Mouse (Mus musculus): ENCODE measurements around the gene 4930579F01Rik.
"Not testable (repeated sequence)": the region's sequence is repeated elsewhere in the genome, so short reads cannot be mapped to it uniquely, and the experiment has no call there.

Gene 4930579F01Rik

GRCm38 (mm10) chr3:138143315-138144059 lies 50.1 kb downstream of the 4930579F01Rik start, which contains the start of gene Trmt10a:
Trmt10a (plus strand) TSS chr3:138143448.
- peak; percentile 99 for DNase-seq

DNA sequence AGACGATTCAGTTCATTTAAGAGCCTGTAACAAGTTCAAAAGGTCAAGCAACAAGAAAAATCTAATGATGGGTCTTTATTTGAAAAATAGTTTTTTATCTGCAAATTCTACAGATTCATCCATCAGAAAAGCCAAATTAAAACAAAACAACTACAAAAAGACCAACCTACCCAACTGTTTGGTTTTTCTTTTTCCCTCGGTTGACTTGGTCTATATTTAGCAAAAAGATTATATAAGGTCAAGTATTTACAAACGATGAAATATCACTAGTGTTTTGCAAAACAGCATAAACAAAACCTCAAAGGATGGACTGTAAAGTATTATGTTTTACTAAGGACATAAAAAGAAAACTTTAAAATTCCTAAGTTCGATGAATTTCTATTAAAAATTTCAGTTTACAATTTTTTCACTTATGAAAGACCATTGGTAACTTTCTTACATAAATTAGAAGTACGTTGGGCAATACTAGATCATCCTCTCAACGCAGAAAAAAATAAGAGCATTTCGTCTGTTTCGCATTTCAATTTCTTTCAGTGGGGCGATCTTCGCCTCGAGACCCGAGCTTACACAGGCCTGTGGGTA lies 50.8 kb downstream of the 4930579F01Rik start:
- no peak for DNase-seq

- DNase-seq, result peak; percentile 26 to 32
Observed at GRCm38 (mm10) chr3:138142052-138142732, 51.4 kb downstream of the 4930579F01Rik start.

DNA sequence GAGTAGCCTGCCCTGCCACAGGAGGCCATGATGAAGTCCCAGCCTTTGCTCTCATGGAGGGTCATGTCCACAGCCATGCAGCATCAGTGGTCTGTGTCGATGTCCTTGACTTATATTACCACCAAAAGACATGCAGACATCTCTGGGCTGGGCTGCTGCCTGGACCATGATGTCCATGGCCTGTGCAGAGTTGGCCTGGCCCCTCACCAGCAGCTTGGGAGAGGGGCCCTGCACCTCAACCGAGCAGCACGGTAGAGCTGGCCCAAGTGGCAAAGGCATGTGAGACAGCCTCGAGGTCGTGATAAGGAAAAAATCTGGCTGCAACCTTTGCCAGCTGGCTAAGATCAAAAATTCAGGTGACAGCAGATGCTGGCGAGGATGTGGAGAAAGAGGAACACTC lies 54.0 kb downstream of the 4930579F01Rik start:
- no peak for DNase-seq

- not testable (repeated sequence) for DNase-seq
Observed at GRCm38 (mm10) chr3:138138146-138138545, 55.5 kb downstream of the 4930579F01Rik start.

GRCm38 (mm10) chr3:138134528-138134927 lies 59.1 kb downstream of the 4930579F01Rik start:
- no peak for DNase-seq

DNA sequence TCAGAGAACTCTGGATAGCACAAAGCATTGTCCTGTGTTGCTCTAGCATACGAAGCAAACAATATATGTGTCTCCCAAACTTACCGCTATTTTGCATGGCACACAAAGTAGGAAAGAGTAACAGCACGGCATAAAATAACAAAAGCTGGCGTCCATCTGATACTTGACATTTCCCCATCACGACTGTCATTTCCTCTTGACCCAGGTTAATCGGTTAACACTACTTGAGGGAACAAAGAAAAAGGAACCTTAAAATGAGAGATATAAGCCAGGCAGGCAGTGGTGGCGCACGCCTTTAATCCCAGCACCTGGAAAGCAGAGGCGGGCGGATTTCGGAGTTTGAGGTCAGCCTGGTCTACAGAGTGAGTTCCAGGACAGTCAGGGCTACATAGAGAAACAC lies 59.7 kb downstream of the 4930579F01Rik start:
- DNase-seq, result no peak

DNA sequence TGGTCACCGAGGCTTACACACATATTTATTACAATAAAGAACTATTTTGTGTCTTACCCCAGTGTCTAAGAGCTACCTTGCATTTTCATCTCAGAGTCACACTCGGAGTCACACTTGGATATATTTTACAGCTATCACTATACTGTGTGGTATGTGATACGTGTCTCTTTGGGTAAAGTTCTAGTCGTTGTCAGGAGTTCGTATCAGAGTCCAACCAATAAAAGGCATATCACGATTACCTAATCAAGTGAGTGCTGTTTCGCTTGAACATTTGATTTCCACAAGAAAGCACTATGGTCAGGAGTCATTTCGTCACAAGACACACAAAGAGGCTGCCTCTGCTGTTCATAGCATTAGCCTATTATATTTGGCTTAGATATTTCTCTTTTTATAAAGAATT lies 60.2 kb downstream of the 4930579F01Rik start:
- no peak for DNase-seq

DNA sequence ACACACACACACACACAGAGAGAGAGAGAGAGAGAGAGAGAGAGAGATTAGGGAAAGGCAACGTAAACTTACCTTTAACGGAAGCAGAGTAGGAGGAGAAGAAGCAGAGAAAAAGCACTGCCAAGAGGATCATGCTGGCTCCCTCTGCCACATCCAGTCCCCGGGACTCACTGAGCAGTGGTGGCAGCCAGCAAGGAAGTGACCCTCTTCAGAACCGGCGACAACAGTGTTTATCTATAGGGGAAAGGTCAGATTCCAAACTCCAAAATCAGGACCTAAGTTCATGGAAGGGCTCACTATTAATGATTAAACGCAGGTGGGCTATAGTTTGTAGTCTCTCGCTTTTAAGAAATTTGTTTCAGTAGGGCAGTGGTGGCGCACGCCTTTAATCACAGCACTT lies 62.5 kb downstream of the 4930579F01Rik start:
- DNase-seq, result no peak

DNA sequence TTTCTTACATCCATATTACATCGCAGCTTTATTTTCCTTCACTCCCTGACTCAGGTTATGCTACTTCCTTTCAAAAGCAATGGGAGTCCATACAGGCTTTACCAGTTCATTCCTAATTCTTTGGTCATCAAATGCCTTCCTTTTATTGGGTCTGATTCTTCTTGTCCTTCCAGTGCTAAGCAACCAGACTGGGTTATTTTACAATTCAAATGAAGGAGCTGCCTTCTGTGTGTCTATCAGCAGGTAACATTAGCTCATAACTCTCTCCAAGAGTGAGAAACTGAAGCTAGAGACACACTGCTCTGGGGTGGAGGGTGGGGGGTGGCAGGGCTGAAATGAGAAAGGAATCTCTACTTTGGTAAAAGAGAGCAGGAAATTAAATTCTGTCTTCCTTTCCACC lies 62.9 kb downstream of the 4930579F01Rik start:
- no peak for DNase-seq

GRCm38 (mm10) chr3:138129110-138129509 lies 64.5 kb downstream of the 4930579F01Rik start:
- DNase-seq, result no peak

- DNase-seq, result no peak
Observed at GRCm38 (mm10) chr3:138123842-138124241, 69.8 kb downstream of the 4930579F01Rik start.

- no peak for DNase-seq
Observed at GRCm38 (mm10) chr3:138121461-138121860, 72.2 kb downstream of the 4930579F01Rik start.

DNA sequence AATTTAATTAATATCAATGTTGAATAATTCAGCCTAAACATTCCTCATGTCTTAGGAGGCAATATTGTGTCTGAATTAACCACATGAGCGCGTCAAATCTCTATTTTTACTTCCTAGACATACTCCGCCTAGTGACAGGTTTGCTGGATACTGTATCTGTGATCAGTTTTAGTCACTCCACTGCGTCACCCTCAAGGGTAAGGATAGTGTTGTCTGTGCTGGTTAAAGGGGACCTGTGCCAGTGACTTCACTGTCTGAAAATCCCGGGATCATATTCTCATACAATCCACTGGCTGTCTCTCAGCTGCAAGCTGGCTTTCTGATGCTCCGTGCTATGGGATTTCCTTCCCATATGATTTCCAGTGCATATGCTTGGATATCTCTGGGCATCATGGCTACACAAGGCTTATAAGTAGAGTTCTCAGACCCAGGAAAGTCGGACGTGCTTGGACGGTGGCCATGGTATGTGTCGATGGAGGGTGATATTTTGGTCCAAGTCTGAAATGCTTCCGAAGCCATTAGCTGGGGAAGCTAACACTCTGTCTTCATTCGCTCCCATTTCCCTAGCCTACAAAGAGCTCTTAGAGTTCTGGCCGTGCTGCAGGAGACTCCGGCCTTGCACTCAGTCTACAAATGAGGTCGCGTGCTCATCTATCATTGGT lies 74.0 kb downstream of the 4930579F01Rik start:
- no peak for DNase-seq

GRCm38 (mm10) chr3:138118831-138119230 lies 74.8 kb downstream of the 4930579F01Rik start:
- DNase-seq, result no peak

- DNase-seq, result no peak
Observed at GRCm38 (mm10) chr3:138118392-138118791, 75.2 kb downstream of the 4930579F01Rik start.

- DNase-seq, result no peak
Observed at GRCm38 (mm10) chr3:138116871-138117270, 76.8 kb downstream of the 4930579F01Rik start.

DNA sequence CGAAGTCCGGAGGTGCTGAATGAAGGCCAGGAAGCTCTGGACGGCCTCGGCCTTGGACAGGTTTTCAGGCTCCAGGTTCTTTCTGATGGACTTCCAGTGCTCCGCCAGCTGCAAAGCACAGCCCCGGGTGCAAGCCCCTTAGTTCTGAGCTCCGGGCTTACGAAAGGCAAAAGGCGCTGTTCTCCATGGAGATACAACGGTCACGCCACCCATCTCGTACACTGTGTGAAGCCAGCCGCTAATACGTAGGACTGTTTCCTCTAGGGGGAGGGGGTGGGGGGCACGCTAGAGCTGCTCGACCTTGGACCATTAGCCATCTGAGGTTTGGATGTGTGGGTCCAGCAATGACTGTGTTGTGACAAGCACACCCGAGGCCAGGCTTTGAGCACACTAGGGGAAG lies 79.5 kb downstream of the 4930579F01Rik start:
- DNase-seq, result no peak
